Mouse (Mus musculus) testis, adult 2 months (tissue): Measurements from ENCODE around the gene Tmem161a. TPM values are rescaled to one million over a fixed set of nuclear protein-coding genes. Genes with fewer than 3 reads are reported as not detected.
A peak's percentile ranks its signal among the peaks of the same experiment; 100 is the strongest.

Experiments used
- H3K27ac ChIP-seq: fragments of 200-500 bp; 2 replicates; pipeline ENCODE4 v1.5.1; 2012; ENCODE audit warnings: low read depth, low read length; ENCODE audit not compliant: control insufficient read depth, insufficient read depth
- H3K27me3 ChIP-seq: fragments of 200-500 bp; 2 replicates; pipeline ENCODE4 v1.6.1; 2012; ENCODE audit warnings: mild to moderate bottlenecking, low read length, moderate library complexity; ENCODE audit not compliant: control insufficient read depth, insufficient read depth
- H3K36me3 ChIP-seq: fragments of 200-500 bp; 2 replicates; pipeline ENCODE4 v1.6.1; 2012; ENCODE audit warnings: mild to moderate bottlenecking, low read length; ENCODE audit not compliant: control insufficient read depth, insufficient read depth
- H3K4me1 ChIP-seq: fragments of 200-500 bp; 2 replicates; pipeline ENCODE4 v1.6.1; 2012; ENCODE audit warnings: low read length; ENCODE audit not compliant: control insufficient read depth, insufficient read depth
- H3K4me3 ChIP-seq: fragments of 200-500 bp; 2 replicates; pipeline ENCODE4 v1.5.1; 2012; ENCODE audit warnings: low read depth, mild to moderate bottlenecking, low read length, moderate library complexity, mixed read lengths; ENCODE audit not compliant: control insufficient read depth
- CTCF ChIP-seq: fragments of 200-500 bp; IDR thresholded peaks from 2 replicates; pipeline ENCODE4 v1.5.1; 2012; ENCODE audit warnings: low read depth, mild to moderate bottlenecking, inconsistent platforms, low read length, moderate library complexity; ENCODE audit not compliant: control insufficient read depth, insufficient read depth, insufficient replicate concordance
- POLR2A ChIP-seq: fragments of 200-500 bp; IDR thresholded peaks from 2 replicates; pipeline ENCODE4 v1.6.1; 2012; ENCODE audit warnings: low read depth, mild to moderate bottlenecking, inconsistent platforms, low read length, moderate library complexity; ENCODE audit not compliant: control insufficient read depth
- polyA plus RNA-seq: library from polyadenylated mRNA; depleted of rRNA; stranded (reverse); fragments of >200 nt; gene quantifications from 2 replicates; pipeline ENCODE4 v1.2.3, GENCODE M21; 2012

Tmem161a gene
- polyA plus RNA-seq, 1 experiment = 13.4 TPM

- Histone ChIP-seq H3K4me3 (no peak overlapping the region), H3K4me1 (peaks cover 8% of the 10 kb centered on the region), H3K27ac (no peak overlapping the region), H3K27me3 (no peaks in the 10 kb centered on the region), H3K36me3 (no peaks in the 10 kb centered on the region)
- TF ChIP-seq CTCF = no peak
- no peak for TF ChIP-seq POLR2A
These were observed 22.0 kb upstream of the Tmem161a start for GRCm38 (mm10) chr8:70150158-70150557.

- H3K27me3 ChIP-seq = no peaks in the 10 kb centered on the region
- no peak overlapping the region for H3K27ac ChIP-seq
- H3K4me1 ChIP-seq = peaks cover 8% of the 10 kb centered on the region
- peak overlapping the region; percentile 9; the same call in 1 of the 2 replicates for H3K4me3 ChIP-seq
- TF ChIP-seq POLR2A (no peak), CTCF (no peak)
- no peaks in the 10 kb centered on the region for H3K36me3 ChIP-seq
These were observed 19.5 kb upstream of the Tmem161a start for GRCm38 (mm10) chr8:70152537-70153257.

DNA sequence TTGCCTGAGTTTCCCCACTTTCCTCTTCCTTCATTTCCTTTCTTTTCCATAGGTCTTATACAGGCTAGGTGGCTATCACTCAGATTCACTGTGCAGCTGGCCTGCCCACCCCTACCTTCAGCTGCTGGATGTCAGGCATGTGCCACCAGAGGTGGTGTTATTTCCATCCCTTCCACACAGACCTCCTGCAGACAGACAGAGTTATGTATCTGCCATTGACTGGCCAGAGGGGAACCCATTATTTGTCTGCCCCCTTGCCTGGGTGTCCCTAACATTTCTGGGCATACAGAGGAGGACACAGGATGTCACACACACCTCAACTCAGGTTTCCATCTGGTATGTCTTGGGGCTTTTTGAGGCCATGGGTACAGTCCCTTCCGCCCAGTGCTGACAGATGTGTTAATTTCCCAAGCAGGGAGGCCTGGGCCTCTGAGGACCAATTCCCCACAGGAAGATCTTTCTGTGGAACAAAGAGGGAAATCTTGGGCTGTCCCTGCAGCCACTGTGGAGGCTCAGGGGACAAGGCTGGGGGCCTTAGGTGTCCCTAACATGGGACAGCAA lies 14.8 kb upstream of the Tmem161a start:
- Histone ChIP-seq H3K4me3 (no peak overlapping the region), H3K36me3 (no peaks in the 10 kb centered on the region), H3K27ac (no peak overlapping the region), H3K4me1 (peaks cover 12% of the 10 kb centered on the region), H3K27me3 (no peaks in the 10 kb centered on the region)
- no peak for TF ChIP-seq POLR2A
- TF ChIP-seq CTCF = no peak

- Histone ChIP-seq H3K36me3 (no peaks in the 10 kb centered on the region), H3K4me3 (peak overlapping the region; percentile 69), H3K4me1 (peaks cover 5% of the 10 kb centered on the region), H3K27ac (no peak overlapping the region), H3K27me3 (no peaks in the 10 kb centered on the region)
- TF ChIP-seq POLR2A (no peak), CTCF (no peak)
These were observed 13.9 kb upstream of the Tmem161a start for GRCm38 (mm10) chr8:70158069-70158853.

- H3K36me3 ChIP-seq = no peaks in the 10 kb centered on the region
- peaks cover 5% of the 10 kb centered on the region for H3K4me1 ChIP-seq
- H3K27ac ChIP-seq = no peak overlapping the region
- H3K4me3 ChIP-seq = no peak overlapping the region
- no peak for TF ChIP-seq POLR2A
- TF ChIP-seq CTCF = no peak
- H3K27me3 ChIP-seq = no peaks in the 10 kb centered on the region
These were observed 12.9 kb upstream of the Tmem161a start for GRCm38 (mm10) chr8:70159211-70159610.

GRCm38 (mm10) chr8:70160015-70160414 lies 12.1 kb upstream of the Tmem161a start:
- TF ChIP-seq CTCF (no peak), POLR2A (no peak)
- Histone ChIP-seq H3K27me3 (no peaks in the 10 kb centered on the region), H3K27ac (no peak overlapping the region), H3K4me3 (no peak overlapping the region), H3K4me1 (peaks cover 5% of the 10 kb centered on the region), H3K36me3 (no peaks in the 10 kb centered on the region)

DNA sequence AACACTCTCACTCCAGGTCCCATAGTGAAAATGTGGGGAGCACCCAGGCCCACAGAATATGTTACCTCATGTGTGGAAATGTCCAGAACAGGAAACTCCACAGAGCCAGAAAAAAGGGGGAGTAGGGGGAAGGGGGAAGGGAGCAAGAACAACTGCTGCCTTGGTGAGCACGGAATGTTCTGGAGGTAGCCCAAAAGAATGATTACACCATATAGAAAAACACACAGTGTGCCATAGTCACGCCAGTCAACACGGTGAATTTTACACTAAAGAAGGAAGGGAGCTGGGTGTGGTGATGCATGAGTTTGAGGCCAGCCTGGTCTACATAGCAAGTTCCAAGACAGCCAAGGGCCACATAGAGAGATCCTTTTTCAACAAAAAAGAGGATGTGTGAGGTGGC lies 8.8 kb upstream of the Tmem161a start:
- Histone ChIP-seq H3K27me3 (no peaks in the 10 kb centered on the region), H3K27ac (no peak overlapping the region), H3K36me3 (no peaks in the 10 kb centered on the region), H3K4me3 (no peak overlapping the region), H3K4me1 (peaks cover 20% of the 10 kb centered on the region)
- TF ChIP-seq POLR2A (no peak), CTCF (no peak)
